Mouse (Mus musculus) layer of hippocampus, adult 8-10 months (tissue): ENCODE data around the gene BC005561. TPM values are rescaled to one million over a fixed set of nuclear protein-coding genes. Genes with fewer than 3 reads are reported as not detected.

Experiments used
- DNase-seq, 2 experiments: peaks; one replicate each; pipeline ENCODE4 v3.0.0; 2022; ENCODE audit warnings: low spot score in 2 of 2
- total RNA-seq, 4 experiments: library from RNA; stranded (reverse); gene quantifications; 2 replicates each; pipeline ENCODE4 v1.2.4; 2022

BC005561 gene
- total RNA-seq, 4 experiments from 2014 or later: 12.6 to 14.9 (median 14.5) TPM

DNA sequence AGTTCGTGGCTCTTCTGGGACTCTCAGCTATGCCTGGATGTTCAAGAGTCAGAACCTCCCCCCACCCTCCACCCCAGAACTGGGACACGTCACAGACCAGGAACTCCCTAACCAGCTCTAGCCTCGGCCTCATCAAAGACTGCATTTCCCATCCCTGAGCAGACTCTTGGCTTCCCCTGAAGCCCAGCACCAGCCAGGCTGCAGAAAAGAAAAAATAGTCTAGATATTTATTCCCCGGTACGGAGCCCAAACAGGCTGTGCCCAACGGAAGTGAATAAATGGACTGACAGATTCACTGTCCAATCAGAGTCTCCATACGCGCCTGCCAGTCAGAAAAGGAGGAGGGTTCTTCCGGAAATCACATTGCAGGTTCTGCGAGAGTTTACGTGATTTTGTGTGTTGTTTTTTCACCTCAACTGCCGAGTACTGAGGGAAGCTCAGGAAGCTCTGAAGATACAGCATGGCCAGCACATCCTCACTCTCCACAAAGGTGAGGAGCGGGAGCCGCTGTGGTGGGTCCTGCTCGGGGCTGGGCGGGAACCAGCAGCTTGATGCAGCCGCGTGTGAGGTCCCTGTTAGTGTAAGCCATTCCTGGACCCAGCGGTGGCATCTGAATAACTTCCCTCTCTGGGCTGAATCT, 63.2 kb downstream of the BC005561 start:
- peak; percentile 91 to 92 for DNase-seq

Other genes starting within 250 kb of the BC005561 start
- gene Ibsp, start 209.2 kb upstream of the BC005561 start, total RNA-seq: under 1 TPM in 2 of 4 experiments, not detected in 2; 0.14 to 0.25 TPM
- gene Mepe, start 183.0 kb upstream of the BC005561 start, total RNA-seq: not detected
- gene Spp1, start 73.2 kb upstream of the BC005561 start, total RNA-seq: 10 to 100 TPM in 2 of 4 experiments, 1 to 10 TPM in 2; 8.6 to 18.2 (median 10.9) TPM
- 10 to 100 TPM; 33.5 to 37.6 (median 36.3) TPM for gene Pkd2, start 48.9 kb upstream of the BC005561 start, total RNA-seq